Mouse (Mus musculus): Measurements from ENCODE around the gene Nbeal2. TPM values are rescaled to one million over a fixed set of nuclear protein-coding genes. Genes with fewer than 3 reads are reported as not detected.

Gene Nbeal2
- total RNA-seq, 2 experiments from 2014 or later, result 8.4 to 12.9 TPM

GRCm38 (mm10) chr9:110678886-110679285 is 24.9 kb upstream of the Nbeal2 start:
- no peak for DNase-seq (ENCODE audit: extremely low spot score in 1 of 2, low spot score in 1 of 2)

GRCm38 (mm10) chr9:110676492-110676911 is 22.5 kb upstream of the Nbeal2 start:
- no peak for DNase-seq (ENCODE audit: extremely low spot score in 1 of 2, low spot score in 1 of 2)

- DNase-seq (ENCODE audit: extremely low spot score in 1 of 2, low spot score in 1 of 2), result no peak
Measured at GRCm38 (mm10) chr9:110673107-110673752, 19.3 kb upstream of the Nbeal2 start.

GRCm38 (mm10) chr9:110672462-110673106 is 18.6 kb upstream of the Nbeal2 start:
- no peak for DNase-seq (ENCODE audit: extremely low spot score in 1 of 2, low spot score in 1 of 2)

- DNase-seq (ENCODE audit: extremely low spot score in 1 of 2, low spot score in 1 of 2), result no peak
Measured at GRCm38 (mm10) chr9:110669785-110670184, 15.8 kb upstream of the Nbeal2 start.

- no peak for DNase-seq (ENCODE audit: extremely low spot score in 1 of 2, low spot score in 1 of 2)
Measured at GRCm38 (mm10) chr9:110668601-110669293, 14.8 kb upstream of the Nbeal2 start.

- no peak for DNase-seq (ENCODE audit: extremely low spot score in 1 of 2, low spot score in 1 of 2)
Measured at GRCm38 (mm10) chr9:110667219-110667836, 13.4 kb upstream of the Nbeal2 start.

- DNase-seq (ENCODE audit: extremely low spot score in 1 of 2, low spot score in 1 of 2), result no peak
Measured at GRCm38 (mm10) chr9:110666374-110666773, 12.4 kb upstream of the Nbeal2 start.

- no peak for DNase-seq (ENCODE audit: extremely low spot score in 1 of 2, low spot score in 1 of 2)
Measured at GRCm38 (mm10) chr9:110665912-110666311, 12.0 kb upstream of the Nbeal2 start.

GRCm38 (mm10) chr9:110662844-110663243 is 8.9 kb upstream of the Nbeal2 start:
- no peak for DNase-seq (ENCODE audit: extremely low spot score in 1 of 2, low spot score in 1 of 2)

GRCm38 (mm10) chr9:110660856-110661612 is 7.1 kb upstream of the Nbeal2 start:
- DNase-seq (ENCODE audit: extremely low spot score in 1 of 2, low spot score in 1 of 2), result no peak

GRCm38 (mm10) chr9:110660208-110660607 is 6.2 kb upstream of the Nbeal2 start:
- DNase-seq (ENCODE audit: extremely low spot score in 1 of 2, low spot score in 1 of 2), result no peak

- no peak for DNase-seq (ENCODE audit: extremely low spot score in 1 of 2, low spot score in 1 of 2)
Measured at GRCm38 (mm10) chr9:110659521-110659920, 5.6 kb upstream of the Nbeal2 start.

GRCm38 (mm10) chr9:110657474-110658078 is 3.6 kb upstream of the Nbeal2 start:
- DNase-seq (ENCODE audit: extremely low spot score in 1 of 2, low spot score in 1 of 2), result no peak

- DNase-seq (ENCODE audit: extremely low spot score in 1 of 2, low spot score in 1 of 2), result peak; percentile 91 to 99
Measured at GRCm38 (mm10) chr9:110656249-110657221, 2.6 kb upstream of the Nbeal2 start, which contains the start of gene Ccdc12. Ccdc12 (plus strand) TSS chr9:110656503.

- DNase-seq (ENCODE audit: extremely low spot score in 1 of 2, low spot score in 1 of 2), result no peak
Measured at GRCm38 (mm10) chr9:110655651-110656007, 1.7 kb upstream of the Nbeal2 start.

- DNase-seq (ENCODE audit: extremely low spot score in 1 of 2, low spot score in 1 of 2), result no peak
Measured at GRCm38 (mm10) chr9:110654726-110655650, 1.0 kb upstream of the Nbeal2 start.

All from layer of hippocampus, postnatal 25 days (tissue).